Mouse (Mus musculus) left cerebral cortex, postnatal 4 days (tissue): ENCODE measurements around the gene Tle3. TPM values are rescaled to one million over a fixed set of nuclear protein-coding genes. Genes with fewer than 3 reads are reported as not detected.

Source experiments
- DNase-seq: peaks from one replicate; pipeline ENCODE4 v3.0.0-alpha.2; 2022
- intact Hi-C: fragments of 180-260 bp; cut with DNase I; formaldehyde crosslinking; loops from one replicate; pipeline ENCODE4 v1.15.1; 2025
- total RNA-seq, 2 experiments: library from RNA; stranded (reverse); gene quantifications; 2 replicates each; pipeline ENCODE4 v1.2.3; 2021

Tle3 gene
- total RNA-seq, 2 experiments from 2014 or later = 102 to 112 TPM

DNA sequence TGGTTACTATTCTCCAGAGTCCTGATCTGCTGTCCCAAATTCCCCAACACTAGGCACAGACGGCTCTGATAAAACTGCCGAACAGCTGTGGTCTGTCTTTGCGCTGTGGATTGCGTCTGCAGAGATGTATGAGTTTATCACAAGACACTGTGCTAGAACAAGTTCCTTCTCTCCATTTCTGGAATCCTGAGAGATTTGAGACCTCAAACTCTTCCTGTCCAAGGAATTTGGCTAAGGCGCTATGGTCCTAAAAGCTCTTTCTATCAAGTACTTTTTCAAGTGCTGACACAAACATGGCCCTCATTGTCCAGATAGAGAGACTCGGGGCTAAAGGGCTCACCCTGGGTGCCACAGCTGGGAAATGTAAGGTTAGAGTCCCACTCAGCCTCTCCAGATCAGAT lies 83.7 kb downstream of the Tle3 start:
- intact Hi-C loops = no loop called here
- no peak for DNase-seq

- intact Hi-C loops = no loop called here
- no peak for DNase-seq
Measured at GRCm38 (mm10) chr9:61456441-61457161, 84.4 kb downstream of the Tle3 start.

DNA sequence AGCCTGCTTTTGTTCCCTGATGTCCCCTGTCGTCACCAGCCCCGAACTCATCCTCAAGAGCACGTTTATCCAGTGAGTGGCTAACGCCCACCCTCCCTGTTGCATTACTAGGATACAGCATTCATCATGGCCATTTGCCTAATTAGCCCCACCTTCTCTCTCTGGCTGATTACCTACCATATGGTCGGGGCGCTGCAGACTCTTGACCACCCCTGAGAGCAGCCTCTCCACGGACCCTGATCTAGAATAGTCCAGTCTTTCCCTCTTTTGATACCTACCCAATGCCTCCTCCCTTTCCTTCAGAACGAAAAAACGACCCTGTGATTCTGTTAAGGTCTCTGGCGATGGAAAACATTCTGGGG lies 85.0 kb downstream of the Tle3 start:
- DNase-seq = peak; percentile 58
- intact Hi-C loops = no loop called here

DNA sequence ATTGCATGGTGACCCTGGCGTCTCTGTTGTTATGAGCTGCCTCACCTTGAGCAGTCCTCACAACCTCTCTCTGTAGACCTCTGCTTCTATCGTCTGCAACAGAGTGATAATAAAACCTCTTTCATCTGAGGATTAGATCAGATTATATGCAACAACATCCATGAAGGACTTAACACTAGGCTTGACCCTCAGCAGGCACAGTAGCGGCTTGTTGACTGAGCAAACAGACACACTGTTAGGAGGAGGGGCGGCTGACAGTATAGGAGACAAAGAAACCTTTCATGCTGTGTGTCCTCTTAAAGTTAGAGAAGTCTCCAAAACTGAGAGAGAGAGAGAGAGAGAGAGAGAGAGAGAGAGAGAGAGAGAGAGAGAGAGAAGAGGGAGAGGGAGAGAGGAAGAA lies 89.7 kb downstream of the Tle3 start:
- DNase-seq = no peak
- intact Hi-C loops = no loop called here

DNA sequence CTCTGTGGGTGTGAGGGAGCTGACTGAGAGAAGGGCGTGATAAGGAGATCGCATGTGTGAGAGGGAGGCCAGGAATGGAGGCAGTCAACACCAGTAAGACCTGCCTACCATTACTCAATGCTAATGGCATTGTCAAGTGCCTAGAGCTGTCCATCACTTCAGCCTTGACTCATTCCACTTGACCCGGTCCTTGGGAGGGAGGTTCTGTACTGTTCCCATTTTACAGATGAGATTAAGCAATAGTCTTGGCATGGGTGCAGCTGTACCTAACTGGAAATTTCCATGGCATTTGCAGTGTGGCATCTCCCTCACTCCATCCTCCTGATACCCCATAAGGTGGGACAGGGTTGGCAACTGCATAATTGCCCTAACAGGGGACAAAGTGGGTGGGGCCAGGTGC lies 95.3 kb downstream of the Tle3 start:
- intact Hi-C loops = no loop called here

More for the DNA sequence above, 95.3 kb downstream of the Tle3 start:
- DNase-seq = no peak
